Mouse (Mus musculus): ENCODE data around the gene Bnipl.
"Not testable (repeated sequence)": the region's sequence is repeated elsewhere in the genome, so short reads cannot be mapped to it uniquely, and the experiment has no call there.

The Bnipl gene

DNA sequence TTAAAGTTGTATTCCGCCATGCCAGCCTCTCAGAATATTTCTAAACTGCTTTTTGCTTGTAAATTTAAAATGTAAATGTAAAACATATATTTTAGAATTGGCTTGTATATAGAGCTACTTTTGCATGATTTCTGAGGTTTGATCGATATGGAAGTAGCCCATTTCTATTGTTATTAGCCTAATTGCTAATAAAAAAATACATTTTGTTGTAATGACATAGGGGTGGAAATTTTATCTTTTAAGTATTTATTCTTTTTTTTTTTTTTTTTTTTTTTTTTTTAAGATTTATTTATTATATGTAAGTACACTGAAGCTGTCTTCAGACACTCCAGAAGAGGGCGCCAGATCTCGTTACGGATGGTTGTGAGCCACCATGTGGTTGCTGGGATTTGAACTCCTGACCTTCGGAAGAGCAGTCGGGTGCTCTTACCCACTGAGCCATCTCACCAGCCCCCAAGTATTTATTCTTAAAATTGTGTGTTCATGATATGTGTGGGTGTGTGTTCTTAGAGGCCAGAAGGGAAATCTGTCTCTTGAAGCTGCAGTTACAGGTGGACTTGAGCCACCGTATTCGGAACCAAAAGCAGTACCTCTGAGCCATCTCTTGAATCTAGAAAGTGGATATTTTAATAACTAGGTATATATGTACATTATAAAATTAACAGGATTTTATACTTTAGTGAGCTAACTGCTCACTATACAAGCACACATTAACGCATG, 37.9 kb downstream of the Bnipl start:
- DNase-seq (ENCODE audit: low spot score in 2 of 2) = not testable (repeated sequence)

DNA sequence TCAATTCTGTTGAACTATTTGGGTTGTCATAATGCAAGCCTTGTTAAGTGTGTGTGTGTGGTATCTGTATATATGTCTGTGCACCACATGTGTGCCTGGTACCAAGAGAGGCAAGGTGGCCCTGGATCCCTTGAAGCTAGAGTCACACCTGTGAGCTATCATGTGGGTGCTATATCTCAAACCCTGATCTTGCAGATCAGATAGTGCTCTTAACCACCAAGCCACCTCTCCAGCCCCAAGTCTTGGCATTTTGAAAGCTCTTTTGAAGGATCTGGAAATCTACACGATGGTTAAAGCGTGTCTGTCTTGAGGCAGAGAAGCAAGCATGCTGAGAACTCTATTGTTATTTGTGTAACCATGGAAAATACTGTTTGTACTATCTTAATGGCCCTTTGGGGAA, 40.4 kb downstream of the Bnipl start:
- no peak for DNase-seq (ENCODE audit: low spot score in 2 of 2)

GRCm38 (mm10) chr3:95208286-95208685, 42.7 kb downstream of the Bnipl start:
- DNase-seq (ENCODE audit: low spot score in 2 of 2) = no peak

DNA sequence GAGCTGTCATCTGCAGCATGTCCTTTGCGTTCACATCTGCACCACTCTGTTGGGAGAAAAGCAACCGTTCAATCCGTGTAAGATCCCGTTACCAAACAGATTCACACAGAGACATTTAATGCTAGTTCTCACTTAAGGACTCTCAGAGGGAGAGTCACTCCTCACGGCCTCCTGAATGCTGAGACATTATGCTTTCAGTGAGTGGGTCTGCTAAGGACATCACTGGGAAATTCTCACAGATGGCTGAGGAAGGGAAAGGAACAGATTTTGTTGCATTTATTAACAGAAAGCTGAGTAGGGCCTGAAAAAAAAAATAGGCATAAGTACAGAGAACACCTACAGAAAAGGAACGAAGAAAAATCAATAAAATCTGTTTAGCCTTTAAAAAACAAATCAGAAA, 47.1 kb downstream of the Bnipl start:
- peak in 1 of 2 experiments; percentile 47 for DNase-seq (ENCODE audit: low spot score in 2 of 2)

GRCm38 (mm10) chr3:95200562-95200961, 50.4 kb downstream of the Bnipl start:
- no peak for DNase-seq (ENCODE audit: low spot score in 2 of 2)

GRCm38 (mm10) chr3:95200132-95200531, 50.9 kb downstream of the Bnipl start:
- DNase-seq (ENCODE audit: low spot score in 2 of 2) = no peak

GRCm38 (mm10) chr3:95199101-95199500, 51.9 kb downstream of the Bnipl start:
- no peak for DNase-seq (ENCODE audit: low spot score in 2 of 2)

- DNase-seq (ENCODE audit: low spot score in 2 of 2) = no peak
Observed at GRCm38 (mm10) chr3:95195772-95196171, 55.2 kb downstream of the Bnipl start.

- no peak for DNase-seq (ENCODE audit: low spot score in 2 of 2)
Observed at GRCm38 (mm10) chr3:95194721-95195135, 56.3 kb downstream of the Bnipl start.

Measured in right cerebral cortex, adult 2 months (tissue).